Mouse (Mus musculus) CH12.LX (cell line): Measurements from ENCODE around the gene Uck2. TPM values are rescaled to one million over a fixed set of nuclear protein-coding genes. Genes with fewer than 3 reads are reported as not detected.

Experiments used
- DNase-seq: peaks from one replicate; pipeline ENCODE4 v3.0.0-alpha.2; 2013; ENCODE audit errors: extremely low read depth
- H3K27ac ChIP-seq: 2 replicates; pipeline ENCODE4 v1.5.1; 2012; ENCODE audit warnings: low read depth, mild to moderate bottlenecking, control low read depth, moderate library complexity; ENCODE audit not compliant: insufficient read depth
- H3K27me3 ChIP-seq: replicated peaks from 2 replicates; pipeline ENCODE3; 2012; ENCODE audit warnings: inconsistent platforms
- H3K36me3 ChIP-seq, 2 experiments: replicated peaks in 1 of 2; 2 replicates each; pipeline versions ENCODE3 to v1.6.1; 2012; ENCODE audit warnings: inconsistent platforms in 1 of 2, low read length in 1 of 2, mild to moderate bottlenecking in 1 of 2, mixed read lengths in 1 of 2, moderate library complexity in 1 of 2; ENCODE audit not compliant: control insufficient read depth in 1 of 2, insufficient read depth in 1 of 2
- H3K4me1 ChIP-seq, 2 experiments: 2 replicates each; pipeline ENCODE4 v1.6.1; 2012; ENCODE audit warnings: inconsistent platforms in 1 of 2, moderate library complexity in 1 of 2; ENCODE audit not compliant: insufficient read depth in 2 of 2, control insufficient read depth in 1 of 2
- H3K4me2 ChIP-seq: 2 replicates; pipeline ENCODE4 v1.6.1; 2012; ENCODE audit warnings: low read depth, mild to moderate bottlenecking, control low read depth; ENCODE audit not compliant: poor library complexity, insufficient read depth, severe bottlenecking
- H3K4me3 ChIP-seq, 3 experiments: fragments of 150-350 bp in 1 of 3; sonication (generic) in 1 of 3; replicated peaks in 1 of 3; 2 replicates each; pipeline versions ENCODE3 to v1.5.1; 2011 to 2012; ENCODE audit warnings: low read depth in 2 of 3, low read length in 2 of 3, mild to moderate bottlenecking in 2 of 3, moderate library complexity in 2 of 3, control low read depth in 1 of 3, improper control_type of control experiment in 1 of 3, inconsistent platforms in 1 of 3, mixed read lengths in 1 of 3; ENCODE audit not compliant: poor library complexity in 1 of 3
- H3K79me2 ChIP-seq: replicated peaks from 2 replicates; pipeline ENCODE4 v1.6.1; 2012; ENCODE audit warnings: mild to moderate bottlenecking, moderate library complexity; ENCODE audit not compliant: control insufficient read depth, poor library complexity, insufficient read depth, severe bottlenecking; ENCODE audit errors: extremely low read depth
- H3K9ac ChIP-seq: 2 replicates; pipeline ENCODE4 v1.6.1; 2012; ENCODE audit warnings: low read depth, mild to moderate bottlenecking, control low read depth, moderate library complexity; ENCODE audit not compliant: insufficient read depth
- H3K9me3 ChIP-seq: replicated peaks from 2 replicates; pipeline ENCODE3; 2012; ENCODE audit warnings: low read length, inconsistent platforms, mixed read lengths
- CHD2 ChIP-seq: IDR thresholded peaks from 2 replicates; pipeline ENCODE4 v1.6.1; 2011; ENCODE audit warnings: low read length, improper control_type of control experiment
- E2F4 ChIP-seq: IDR thresholded peaks from 2 replicates; pipeline ENCODE4 v1.6.1; 2011; ENCODE audit warnings: low read depth, low read length, improper control_type of control experiment; ENCODE audit not compliant: insufficient replicate concordance
- ETS1 ChIP-seq: conservative IDR thresholded peaks from 2 replicates; pipeline ENCODE4 v1.6.1; 2012; ENCODE audit warnings: low read depth, mild to moderate bottlenecking, inconsistent platforms, low read length, improper control_type of control experiment, moderate library complexity
- HCFC1 ChIP-seq: IDR thresholded peaks from 2 replicates; pipeline ENCODE4 v1.6.1; 2012; ENCODE audit warnings: low read depth, mild to moderate bottlenecking, inconsistent platforms, low read length, improper control_type of control experiment
- IRF4 ChIP-seq: IDR thresholded peaks from 2 replicates; pipeline ENCODE4 v1.6.1; 2014; ENCODE audit warnings: low read depth, mild to moderate bottlenecking, inconsistent platforms, low read length, improper control_type of control experiment
- JUN ChIP-seq: IDR thresholded peaks from 2 replicates; pipeline ENCODE4 v1.6.1; 2011; ENCODE audit warnings: low read depth, mild to moderate bottlenecking, low read length, improper control_type of control experiment, moderate library complexity; ENCODE audit not compliant: insufficient read depth
- MXI1 ChIP-seq: IDR thresholded peaks from 2 replicates; pipeline ENCODE4 v1.6.1; 2011; ENCODE audit warnings: mild to moderate bottlenecking, low read depth, low read length, improper control_type of control experiment
- NELFE ChIP-seq: IDR thresholded peaks from 2 replicates; pipeline ENCODE4 v1.6.1; 2011; ENCODE audit warnings: low read depth, low read length, improper control_type of control experiment
- POLR2A ChIP-seq: IDR thresholded peaks from 2 replicates; pipeline ENCODE4 v1.6.1; 2011; ENCODE audit warnings: low read depth, mild to moderate bottlenecking, improper control_type of control experiment, low read length
- POLR2AphosphoS2 ChIP-seq: IDR thresholded peaks from 2 replicates; pipeline ENCODE4 v1.6.1; 2011; ENCODE audit warnings: low read depth, low read length, improper control_type of control experiment
- RAD21 ChIP-seq: IDR thresholded peaks from 2 replicates; pipeline ENCODE4 v1.6.1; 2011; ENCODE audit warnings: low read depth, mild to moderate bottlenecking, low read length, improper control_type of control experiment, moderate library complexity
- SIN3A ChIP-seq: IDR thresholded peaks from 2 replicates; pipeline ENCODE4 v1.6.1; 2012; ENCODE audit warnings: low read length, improper control_type of control experiment, inconsistent platforms
- TBP ChIP-seq: conservative IDR thresholded peaks from 2 replicates; pipeline ENCODE4 v1.6.1; 2011; ENCODE audit warnings: low read depth, low read length, improper control_type of control experiment
- TCF12 ChIP-seq: IDR thresholded peaks from 2 replicates; pipeline ENCODE4 v1.6.1; 2014; ENCODE audit warnings: low read depth, mild to moderate bottlenecking, inconsistent platforms, low read length, improper control_type of control experiment
- UBTF ChIP-seq: IDR thresholded peaks from 2 replicates; pipeline ENCODE4 v1.6.1; 2012; ENCODE audit warnings: low read depth, mild to moderate bottlenecking, inconsistent platforms, low read length, improper control_type of control experiment, moderate library complexity
- USF2 ChIP-seq: conservative IDR thresholded peaks from 2 replicates; pipeline ENCODE4 v1.6.1; 2011; ENCODE audit warnings: low read depth, low read length, improper control_type of control experiment
- ZKSCAN1 ChIP-seq: IDR thresholded peaks from 2 replicates; pipeline ENCODE4 v1.6.1; 2012; ENCODE audit warnings: low read depth, inconsistent platforms, low read length, improper control_type of control experiment, borderline replicate concordance
- ZNF384 ChIP-seq: IDR thresholded peaks from 2 replicates; pipeline ENCODE4 v1.6.1; 2012; ENCODE audit warnings: low read depth, low read length, improper control_type of control experiment, inconsistent platforms
- dilution Hi-C: fragments of 300-500 bp; cut with MboI; formaldehyde crosslinking; loops from 2 replicates; pipeline ENCODE4 v1.14.3; 2020; ENCODE audit warnings: low sequenced_read_pairs; ENCODE audit not compliant: extremely low pct_unique_long_range_greater_than_20kb, extremely low pct_ligation_motif_present
- in situ Hi-C: fragments of 300-500 bp; cut with MboI; formaldehyde crosslinking; loops from 3 replicates; pipeline ENCODE4 v1.14.3; 2019; ENCODE audit warnings: low sequenced_read_pairs, low pct_ligation_motif_present, low pct_unique_long_range_greater_than_20kb, mixed read lengths
- polyA plus RNA-seq: library from polyadenylated mRNA; unstranded; fragments of >175 nt; gene quantifications from 2 replicates; pipeline ENCODE4 v1.2.1, GENCODE M21; 2012; ENCODE audit warnings: low read depth; ENCODE audit not compliant: insufficient read length
- total RNA-seq, 2 experiments: library from RNA; depleted of rRNA; stranded (reverse); fragments of 300-350 nt in 1 of 2; fragments of >200 nt in 1 of 2; gene quantifications; 2 replicates each; pipeline ENCODE4 v1.2.3; 2012 to 2014

Uck2 gene
- total and polyA plus RNA-seq, 3 experiments = 235 to 392 (median 363) TPM

DNA sequence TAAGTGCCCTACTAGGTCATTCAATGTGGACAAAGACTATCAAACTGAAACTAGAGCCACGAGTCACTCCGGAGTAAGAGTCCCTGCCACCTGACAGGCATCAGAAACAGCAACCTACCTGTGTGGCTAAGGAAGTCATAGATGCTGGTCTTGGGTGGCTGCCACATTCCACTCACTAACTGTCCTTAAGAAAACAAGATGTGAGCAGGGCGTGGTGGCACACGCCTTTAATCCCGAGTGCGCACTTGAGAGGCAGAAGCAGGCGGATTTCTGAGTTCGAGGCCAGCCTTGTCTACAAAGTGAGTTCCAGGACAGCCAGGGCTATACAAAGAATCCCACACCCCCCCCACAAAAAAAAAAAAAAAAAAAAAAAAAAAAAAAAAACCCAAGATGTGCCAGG is 35.2 kb downstream of the Uck2 start:
- Histone ChIP-seq H3K79me2 (peaks cover 95% of the 10 kb centered on the region), H3K27me3 (no peaks in the 10 kb centered on the region), H3K36me3 (peaks cover 0 to 67% of the 10 kb centered on the region in 2 experiments), H3K4me1 (peaks cover 8 to 61% of the 10 kb centered on the region in 2 experiments), H3K27ac (no peak overlapping the region), H3K4me2 (no peak overlapping the region), H3K9me3 (no peaks in the 10 kb centered on the region), H3K9ac (no peak overlapping the region), H3K4me3 (no peak overlapping the region)
- TF ChIP-seq NELFE = no peak
- TF ChIP-seq HCFC1 = no peak
- TF ChIP-seq ZNF384 = 0 out of 2 replicates have a peak, but pooled peaks have one; percentile 46
- DNase-seq = no peak
- dilution Hi-C loops = no loop called here
- in situ Hi-C loops = no loop called here

DNA sequence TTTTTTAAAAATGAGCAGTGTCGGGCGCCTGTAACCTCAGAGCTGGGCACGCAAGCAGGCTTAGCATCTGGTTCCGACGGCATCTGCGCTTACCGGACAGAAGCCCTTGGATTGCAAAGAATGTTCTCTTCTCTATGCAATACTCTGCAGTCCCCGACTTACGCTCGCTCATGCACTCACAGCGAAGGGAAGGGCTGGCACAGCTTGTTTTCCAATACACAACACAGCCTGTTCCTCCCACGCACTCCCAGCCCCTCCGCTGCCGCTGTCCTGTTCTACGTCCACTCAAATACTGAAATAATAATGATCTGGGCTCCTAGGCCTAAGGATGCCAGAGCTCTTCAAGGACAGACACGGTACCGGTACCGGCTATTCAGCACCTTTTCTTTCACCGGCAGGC is 35.9 kb downstream of the Uck2 start:
- Histone ChIP-seq H3K4me1 (peaks cover 10 to 65% of the 10 kb centered on the region in 2 experiments), H3K9ac (no peak overlapping the region), H3K27ac (no peak overlapping the region), H3K36me3 (peaks cover 0 to 67% of the 10 kb centered on the region in 2 experiments), H3K9me3 (no peaks in the 10 kb centered on the region), H3K4me3 (no peak overlapping the region)
- TF ChIP-seq E2F4 = no peak
- no peak for TF ChIP-seq IRF4
- no peak for TF ChIP-seq MXI1
- TF ChIP-seq ZKSCAN1 = no peak
- TF ChIP-seq, all 38 proteins: peak for 0
- in situ Hi-C loops = no loop called here
- no peaks in the 10 kb centered on the region for H3K27me3 ChIP-seq
- dilution Hi-C loops = no loop called here
- H3K4me2 ChIP-seq = no peak overlapping the region
- DNase-seq = no peak
- peaks cover 95% of the 10 kb centered on the region for H3K79me2 ChIP-seq

DNA sequence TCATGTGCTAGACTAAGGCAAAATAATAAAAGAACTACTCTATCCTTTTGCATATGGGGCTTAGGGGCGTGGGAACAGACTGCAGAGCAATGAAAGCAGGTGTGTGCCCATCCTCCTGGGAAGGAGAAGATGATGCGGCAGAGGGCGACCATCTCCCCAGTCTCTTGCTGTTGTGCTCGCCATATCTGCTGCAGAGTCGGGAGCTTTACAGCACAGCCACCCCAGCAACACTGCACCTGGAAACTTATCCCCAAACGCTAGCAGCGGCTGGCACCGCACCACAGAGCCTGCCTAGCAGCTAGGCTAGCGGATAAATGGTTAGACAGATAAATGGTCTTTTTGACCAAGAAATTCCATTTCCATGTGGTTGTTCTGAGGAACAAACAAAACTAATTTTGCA is 37.2 kb downstream of the Uck2 start:
- Histone ChIP-seq H3K27me3 (no peaks in the 10 kb centered on the region), H3K79me2 (peaks cover 97% of the 10 kb centered on the region), H3K4me1 (peaks cover 18 to 77% of the 10 kb centered on the region in 2 experiments), H3K27ac (no peak overlapping the region), H3K4me3 (no peak overlapping the region), H3K9ac (no peak overlapping the region), H3K9me3 (no peaks in the 10 kb centered on the region), H3K36me3 (peaks cover 0 to 70% of the 10 kb centered on the region in 2 experiments), H3K4me2 (no peak overlapping the region)
- TF ChIP-seq POLR2A = no peak
- no peak for TF ChIP-seq ZNF384
- no peak for TF ChIP-seq JUN
- no peak for TF ChIP-seq POLR2AphosphoS2
- no peak for TF ChIP-seq SIN3A
- TF ChIP-seq TBP = no peak
- no peak for TF ChIP-seq CHD2
- TF ChIP-seq RAD21 = no peak
- TF ChIP-seq TCF12 = no peak
- TF ChIP-seq UBTF = no peak
- no peak for TF ChIP-seq ETS1
- no peak for TF ChIP-seq USF2
- no peak for DNase-seq
- in situ Hi-C loops (no loop called here), dilution Hi-C loops (no loop called here)
